Mouse (Mus musculus) hindbrain, embryonic 14.5 days (tissue): ENCODE data around the gene Gtdc1. TPM values are rescaled to one million over a fixed set of nuclear protein-coding genes. Genes with fewer than 3 reads are reported as not detected.
A peak's percentile ranks its signal among the peaks of the same experiment; 100 is the strongest.

Experiments
- ATAC-seq: fragments of 200-750 bp; cut with Nextera tagmentation; 2 replicates; pipeline ENCODE4 v1.8.0; 2017; ENCODE audit warnings: moderate number of reproducible peaks, mild to moderate bottlenecking, moderate TSS enrichment, moderate library complexity; ENCODE audit not compliant: low FRiP score
- DNase-seq: peaks from one replicate; pipeline ENCODE4 v3.0.0-alpha.2; 2015; ENCODE audit warnings: low spot score
- H3K27ac ChIP-seq: fragments of 300-500 bp; sonication (generic); 2 replicates; pipeline ENCODE4 v1.5.1; 2014; ENCODE audit warnings: mild to moderate bottlenecking, moderate library complexity
- H3K27me3 ChIP-seq: fragments of 300-500 bp; sonication (generic); 2 replicates; pipeline ENCODE4 v1.6.1; 2014; ENCODE audit warnings: mild to moderate bottlenecking, low read length, mixed read lengths; ENCODE audit not compliant: control insufficient read depth, insufficient read depth
- H3K36me3 ChIP-seq: fragments of 300-500 bp; sonication (generic); replicated peaks from 2 replicates; pipeline ENCODE4 v1.6.1; 2014; ENCODE audit not compliant: control insufficient read depth, insufficient read depth
- H3K4me1 ChIP-seq: fragments of 300-500 bp; sonication (generic); replicated peaks from 2 replicates; pipeline ENCODE4 v1.6.1; 2014; ENCODE audit warnings: antibody characterized with exemption, low read length, mixed read lengths; ENCODE audit not compliant: control insufficient read depth, insufficient read depth
- H3K4me2 ChIP-seq: fragments of 300-500 bp; sonication (generic); replicated peaks from 2 replicates; pipeline ENCODE4 v1.6.1; 2014; ENCODE audit warnings: mild to moderate bottlenecking, moderate library complexity
- H3K4me3 ChIP-seq: fragments of 300-500 bp; sonication (generic); replicated peaks from 2 replicates; pipeline ENCODE4 v1.5.1; 2014; ENCODE audit warnings: mild to moderate bottlenecking, low read length
- H3K9ac ChIP-seq: fragments of 300-500 bp; sonication (generic); 2 replicates; pipeline ENCODE4 v1.6.1; 2014
- H3K9me3 ChIP-seq: fragments of 300-500 bp; sonication (generic); 2 replicates; pipeline ENCODE4 v1.6.1; 2016; ENCODE audit warnings: low read length; ENCODE audit not compliant: control insufficient read depth
- WGBS: fragments of 180-500 bp; shearing (Covaris S2); extraction: QIAGEN DNeasy Blood & Tissue Kit; methylation state at CpG from one replicate; pipeline ENCODE4 v1.1.7; 2014; 5-methylcytosine and 5-hydroxymethylcytosine counted together
- polyA plus RNA-seq: library from polyadenylated mRNA; unstranded; fragments of >200 nt; fragmentation: Nextera tagmentation; extraction: Ambion mirVana; gene quantifications from 2 replicates; pipeline ENCODE4 v1.2.1, GENCODE M21; 2014

The Gtdc1 gene
- polyA plus RNA-seq, 1 experiment from 2014 or later, result 23.7 TPM

- DNase-seq (no peak), ATAC-seq (no peak)
- Histone ChIP-seq H3K27me3 (no peaks in the 10 kb centered on the region), H3K9ac (no peak overlapping the region), H3K4me2 (no peak overlapping the region), H3K27ac (no peak overlapping the region), H3K9me3 (no peaks in the 10 kb centered on the region), H3K4me1 (no peaks in the 10 kb centered on the region), H3K36me3 (no peaks in the 10 kb centered on the region), H3K4me3 (no peak overlapping the region)
- 78% methylated on average over 5 of the region's 5 CpGs for WGBS
Observed at GRCm38 (mm10) chr2:44539121-44539634, 388.3 kb downstream of the Gtdc1 start.

- H3K9ac ChIP-seq, result no peak overlapping the region
- H3K9me3 ChIP-seq, result no peaks in the 10 kb centered on the region
- DNase-seq (no peak), ATAC-seq (no peak)
- no peaks in the 10 kb centered on the region for H3K36me3 ChIP-seq
- H3K27me3 ChIP-seq, result no peaks in the 10 kb centered on the region
- H3K4me1 ChIP-seq, result no peaks in the 10 kb centered on the region
- H3K4me3 ChIP-seq, result no peak overlapping the region
- H3K27ac ChIP-seq, result no peak overlapping the region
- H3K4me2 ChIP-seq, result no peak overlapping the region
- whole genome bisulfite sequencing, result 20% methylated on average over 4 of the region's 4 CpGs
Observed at GRCm38 (mm10) chr2:44538135-44538534, 389.3 kb downstream of the Gtdc1 start.

- Histone ChIP-seq H3K4me2 (no peak overlapping the region), H3K4me1 (no peaks in the 10 kb centered on the region), H3K36me3 (no peaks in the 10 kb centered on the region), H3K9ac (no peak overlapping the region), H3K4me3 (no peak overlapping the region), H3K27ac (no peak overlapping the region), H3K9me3 (no peaks in the 10 kb centered on the region), H3K27me3 (no peaks in the 10 kb centered on the region)
- DNase-seq (no peak), ATAC-seq (no peak; the same call in 1 of the 2 replicates)
- 83% methylated on average over 11 of the region's 11 CpGs for WGBS
Observed at GRCm38 (mm10) chr2:44535760-44536159, 391.7 kb downstream of the Gtdc1 start.

GRCm38 (mm10) chr2:44535136-44535675, 392.3 kb downstream of the Gtdc1 start:
- H3K36me3 ChIP-seq, result no peaks in the 10 kb centered on the region
- H3K4me2 ChIP-seq, result no peak overlapping the region
- no peak overlapping the region for H3K4me3 ChIP-seq
- ATAC-seq (no peak; the same call in 1 of the 2 replicates), DNase-seq (no peak)
- WGBS, result 70% methylated on average over 10 of the region's 10 CpGs
- no peaks in the 10 kb centered on the region for H3K9me3 ChIP-seq
- no peak overlapping the region for H3K9ac ChIP-seq
- H3K27me3 ChIP-seq, result no peaks in the 10 kb centered on the region
- no peaks in the 10 kb centered on the region for H3K4me1 ChIP-seq
- no peak overlapping the region for H3K27ac ChIP-seq

- Histone ChIP-seq H3K27ac (no peak overlapping the region), H3K9ac (no peak overlapping the region), H3K9me3 (no peaks in the 10 kb centered on the region), H3K4me1 (peaks cover 5% of the 10 kb centered on the region; the same call in 1 of the 2 replicates), H3K4me2 (no peak overlapping the region), H3K4me3 (no peak overlapping the region), H3K36me3 (no peaks in the 10 kb centered on the region), H3K27me3 (no peaks in the 10 kb centered on the region)
- DNase-seq (no peak), ATAC-seq (peak; percentile 37; the same call in 1 of the 2 replicates)
- 13% methylated on average over 6 of the region's 6 CpGs for whole genome bisulfite sequencing
Observed at GRCm38 (mm10) chr2:44526110-44527032, 401.1 kb downstream of the Gtdc1 start.

- no peaks in the 10 kb centered on the region for H3K27me3 ChIP-seq
- no peaks in the 10 kb centered on the region for H3K36me3 ChIP-seq
- no peak overlapping the region for H3K9ac ChIP-seq
- H3K4me1 ChIP-seq, result peaks cover 5% of the 10 kb centered on the region; the same call in 1 of the 2 replicates
- DNase-seq (no peak), ATAC-seq (no peak)
- no peak overlapping the region for H3K27ac ChIP-seq
- no peak overlapping the region for H3K4me2 ChIP-seq
- H3K9me3 ChIP-seq, result no peaks in the 10 kb centered on the region
- WGBS, result 18% methylated on average over 5 of the region's 5 CpGs
- no peak overlapping the region for H3K4me3 ChIP-seq
Observed at GRCm38 (mm10) chr2:44525187-44525919, 402.1 kb downstream of the Gtdc1 start.

- no peak overlapping the region for H3K9ac ChIP-seq
- no peak overlapping the region for H3K4me2 ChIP-seq
- H3K27me3 ChIP-seq, result no peaks in the 10 kb centered on the region
- 87% methylated on average over 3 of the region's 3 CpGs for WGBS
- ATAC-seq (no peak), DNase-seq (no peak)
- H3K4me1 ChIP-seq, result no peaks in the 10 kb centered on the region
- H3K9me3 ChIP-seq, result no peaks in the 10 kb centered on the region
- H3K4me3 ChIP-seq, result no peak overlapping the region
- H3K36me3 ChIP-seq, result no peaks in the 10 kb centered on the region
- no peak overlapping the region for H3K27ac ChIP-seq
Observed at GRCm38 (mm10) chr2:44519236-44519635, 408.2 kb downstream of the Gtdc1 start.

- Histone ChIP-seq H3K4me1 (no peaks in the 10 kb centered on the region), H3K9me3 (no peaks in the 10 kb centered on the region), H3K4me3 (no peak overlapping the region), H3K36me3 (no peaks in the 10 kb centered on the region), H3K4me2 (no peak overlapping the region), H3K27me3 (no peaks in the 10 kb centered on the region), H3K9ac (no peak overlapping the region), H3K27ac (no peak overlapping the region)
- DNase-seq, result no peak
- WGBS, result 53% methylated on average over 4 of the region's 4 CpGs
- ATAC-seq, result peak; percentile 27; the same call in 1 of the 2 replicates
Observed at GRCm38 (mm10) chr2:44518085-44518484, 409.4 kb downstream of the Gtdc1 start.
